Mouse (Mus musculus) kidney, adult 2 months (tissue): ENCODE measurements around the gene Sult4a1.

Experiments
- CTCF ChIP-seq: fragments of 200-500 bp; conservative IDR thresholded peaks from 2 replicates; pipeline ENCODE4 v1.5.1; 2011; ENCODE audit warnings: low read depth, mild to moderate bottlenecking, control low read depth, low read length, moderate library complexity, mixed read lengths; ENCODE audit not compliant: insufficient read depth, insufficient read length
- POLR2A ChIP-seq: fragments of 200-500 bp; IDR thresholded peaks from one replicate; pipeline ENCODE4 v1.6.1; 2011; ENCODE audit warnings: low read depth, low read length, control low read depth

GRCm38 (mm10) chr15:84086364-84086763 lies 19.2 kb downstream of the Sult4a1 start:
- TF ChIP-seq POLR2A = no peak
- no peak for TF ChIP-seq CTCF
